Mouse (Mus musculus) megakaryocyte, embryonic 14.5 days (primary cell): ENCODE data around the gene Cdk14.

ENCODE experiments used
- FLI1 ChIP-seq: IDR thresholded peaks from 2 replicates; pipeline ENCODE4 v1.6.1; 2012; ENCODE audit warnings: low read length, inconsistent platforms, mixed read lengths
- GATA1 ChIP-seq: IDR thresholded peaks from 3 replicates; pipeline ENCODE4 v1.6.1; 2012; ENCODE audit warnings: mixed read lengths, low read length, inconsistent platforms, borderline replicate concordance

DNA sequence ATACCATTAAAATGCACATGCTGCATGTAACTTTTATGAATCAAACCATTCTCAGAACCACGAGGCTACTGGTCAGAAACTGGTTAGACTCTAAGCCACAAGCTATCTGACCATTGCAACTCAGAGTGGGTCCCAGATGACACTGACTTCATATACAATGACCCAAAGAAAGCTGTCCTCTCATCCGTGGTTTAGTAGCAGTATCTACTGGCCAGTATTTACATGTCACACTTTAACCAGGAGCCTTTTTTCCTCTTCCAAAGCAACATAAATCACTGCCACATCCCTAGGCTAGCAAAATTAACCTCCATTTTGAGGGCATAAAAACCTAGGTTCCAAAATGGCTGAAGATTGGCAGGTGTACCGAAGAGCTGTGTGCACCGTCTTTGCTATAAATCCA is 533.0 kb downstream of the Cdk14 start:
- TF ChIP-seq GATA1 (no peak), FLI1 (no peak)
